Comparison of ENCODE assay signal across 8 mouse cellular contexts in the genomic region with DNA sequence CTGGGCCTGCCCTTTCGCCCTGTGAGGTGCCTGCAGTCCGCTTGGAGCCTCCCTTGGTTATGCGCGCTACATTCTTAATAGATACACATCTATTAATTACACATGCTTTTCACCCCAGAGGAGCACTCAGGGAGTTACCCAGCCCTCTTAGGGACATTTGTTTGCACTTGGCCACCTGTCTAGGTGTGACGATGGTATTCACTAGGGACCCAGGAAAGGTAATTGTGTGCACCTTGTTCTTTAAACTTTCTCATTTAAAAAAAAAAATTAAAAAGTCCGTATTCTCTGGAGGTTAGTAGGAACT. TPM values are rescaled to one million over a fixed set of nuclear protein-coding genes. Genes with fewer than 3 reads are reported as not detected.
DNase-seq lines count a peak whose midpoint lies in the region; ATAC-seq lines count a peak whose summit lies in the region.

No protein-coding gene starts in this region.

- peak overlapping the region; percentile 80 for H3K4me3 ChIP-seq in lung, embryonic 15.5 days
- H3K4me3 ChIP-seq in neural tube, embryonic 15.5 days (replicated peaks) = peak overlapping the region; percentile 53

- no peak overlapping the region for H3K27ac ChIP-seq in lung, embryonic 15.5 days
- H3K27ac ChIP-seq in neural tube, embryonic 15.5 days (replicated peaks) = peak overlapping the region; percentile 82

- no peak for ATAC-seq in lung, embryonic 15.5 days (ENCODE audit: borderline replicate concordance, extremely low read depth, low FRiP score, low TSS enrichment)
- ATAC-seq in inflammation-experienced regulatory T-cells, adult 6 months = peak; percentile 31
- peak; percentile 48 for ATAC-seq in neural tube, embryonic 15.5 days (ENCODE audit: low FRiP score)

- 3% methylated on average over 6 of the region's 6 CpGs for WGBS in lung, embryonic 15.5 days
- 2% methylated on average over 6 of the region's 6 CpGs for WGBS in neural tube, embryonic 15.5 days

- peak overlapping the region; percentile 70 for H3K9ac ChIP-seq in lung, embryonic 15.5 days
- H3K9ac ChIP-seq in neural tube, embryonic 15.5 days (replicated peaks) = peak overlapping the region; percentile 87

- H3K36me3 ChIP-seq in lung, embryonic 15.5 days = no peaks in the 10 kb centered on the region
- no peaks in the 10 kb centered on the region for H3K36me3 ChIP-seq in neural tube, embryonic 15.5 days

- H3K9me3 ChIP-seq in lung, embryonic 15.5 days = no peaks in the 10 kb centered on the region
- H3K9me3 ChIP-seq in neural tube, embryonic 15.5 days (replicated peaks) = no peaks in the 10 kb centered on the region

- H3K27me3 ChIP-seq in lung, embryonic 15.5 days = peaks cover 37% of the 10 kb centered on the region
- H3K27me3 ChIP-seq in neural tube, embryonic 15.5 days (replicated peaks) = 0 out of 2 replicates have a peak, but pooled peaks cover 7% of the 10 kb centered on the region

- peaks cover 8% of the 10 kb centered on the region; the same call in 1 of the 2 replicates for H3K4me1 ChIP-seq in lung, embryonic 15.5 days
- H3K4me1 ChIP-seq in neural tube, embryonic 15.5 days = peaks cover 16% of the 10 kb centered on the region

- peak; percentile 30 for DNase-seq in cerebellum, adult 11 months
- DNase-seq in cerebellum, postnatal 10 days = no peak
- DNase-seq in lung, postnatal 14 days = no peak
- DNase-seq in adrenal gland, adult 8-10 months = no peak
- DNase-seq in right cerebral cortex, postnatal 10 days (ENCODE audit: low spot score in 2 of 2) = no peak

- peak overlapping the region; percentile 96 for H3K4me2 ChIP-seq in lung, embryonic 15.5 days
- H3K4me2 ChIP-seq in neural tube, embryonic 15.5 days = peak overlapping the region; percentile 86

RNA-seq across cellular contexts. Expression of gene Jazf1, which starts 0.4 kb away (rescaled TPM):
- polyA plus RNA-seq in lung, embryonic 15.5 days (2015; fragmentation: Nextera tagmentation; extraction: Ambion mirVana) = 4.7 and 5.0 TPM in 2 replicates
- polyA plus RNA-seq in inflammation-experienced regulatory T-cells, adult 6 months (2017; shearing (Covaris generic)) = 10 to 100 TPM in 2 of 3 experiments, 1 to 10 TPM in 1; 9.9 to 15.3 (median 11.0) TPM
- 53.5 and 58.3 TPM in 2 replicates for polyA plus RNA-seq in neural tube, embryonic 15.5 days (2015; fragmentation: Nextera tagmentation; extraction: Ambion mirVana)
- 1 to 10 TPM; 4.3 to 6.5 (median 5.2) TPM for total RNA-seq in adrenal gland, adult 8-10 months (2022)
